Mouse (Mus musculus): ENCODE data around the gene Elmod1. TPM values are rescaled to one million over a fixed set of nuclear protein-coding genes. Genes with fewer than 3 reads are reported as not detected.
"Not testable (repeated sequence)": the region's sequence is repeated elsewhere in the genome, so short reads cannot be mapped to it uniquely, and the experiment has no call there.

The Elmod1 gene
- polyA plus RNA-seq (2015; fragmentation: Nextera tagmentation; extraction: Ambion mirVana), result 0.09 and 0.16 TPM in 2 replicates

- no peak for DNase-seq (ENCODE audit: low spot score)
These were observed at the start of gene Elmod1 for GRCm38 (mm10) chr9:53975122-53975518. TSS of gene Elmod1 (minus strand) at chr9:53975301.

- no peak for DNase-seq (ENCODE audit: low spot score)
These were observed 47.7 kb upstream of the Elmod1 start for GRCm38 (mm10) chr9:54022795-54023194.

GRCm38 (mm10) chr9:53994528-53994927 lies 19.4 kb upstream of the Elmod1 start:
- no peak for DNase-seq (ENCODE audit: low spot score)

- DNase-seq (ENCODE audit: low spot score), result not testable (repeated sequence)
These were observed 17.5 kb upstream of the Elmod1 start for GRCm38 (mm10) chr9:53992567-53992966.

- peak; percentile 27 for DNase-seq (ENCODE audit: low spot score)
These were observed 15.8 kb upstream of the Elmod1 start for GRCm38 (mm10) chr9:53990921-53991320.

GRCm38 (mm10) chr9:53986972-53987371 lies 11.9 kb upstream of the Elmod1 start:
- no peak for DNase-seq (ENCODE audit: low spot score)

GRCm38 (mm10) chr9:53984868-53985267 lies 9.8 kb upstream of the Elmod1 start:
- peak; percentile 7 for DNase-seq (ENCODE audit: low spot score)

GRCm38 (mm10) chr9:53974328-53975121 lies 576 bp downstream of the Elmod1 start:
- DNase-seq (ENCODE audit: low spot score), result no peak

- DNase-seq (ENCODE audit: low spot score), result no peak
These were observed 1.2 kb downstream of the Elmod1 start for GRCm38 (mm10) chr9:53973929-53974327.

- DNase-seq (ENCODE audit: low spot score), result no peak
These were observed 1.9 kb downstream of the Elmod1 start for GRCm38 (mm10) chr9:53973241-53973640.

GRCm38 (mm10) chr9:53972358-53972757 lies 2.7 kb downstream of the Elmod1 start:
- DNase-seq (ENCODE audit: low spot score), result no peak

- no peak for DNase-seq (ENCODE audit: low spot score)
These were observed 7.3 kb downstream of the Elmod1 start for GRCm38 (mm10) chr9:53967610-53968368.

GRCm38 (mm10) chr9:53957021-53957420 lies 18.1 kb downstream of the Elmod1 start:
- DNase-seq (ENCODE audit: low spot score), result no peak

GRCm38 (mm10) chr9:53954853-53955252 lies 20.2 kb downstream of the Elmod1 start:
- DNase-seq (ENCODE audit: low spot score), result no peak

GRCm38 (mm10) chr9:53947463-53947862 lies 27.6 kb downstream of the Elmod1 start:
- no peak for DNase-seq (ENCODE audit: low spot score)

GRCm38 (mm10) chr9:53938555-53938954 lies 36.5 kb downstream of the Elmod1 start:
- DNase-seq (ENCODE audit: low spot score), result no peak

GRCm38 (mm10) chr9:53934179-53934578 lies 40.9 kb downstream of the Elmod1 start:
- DNase-seq (ENCODE audit: low spot score), result no peak

GRCm38 (mm10) chr9:53933375-53933774 lies 41.7 kb downstream of the Elmod1 start:
- DNase-seq (ENCODE audit: low spot score), result no peak

- no peak for DNase-seq (ENCODE audit: low spot score)
These were observed 44.2 kb downstream of the Elmod1 start for GRCm38 (mm10) chr9:53930906-53931305.

- DNase-seq (ENCODE audit: low spot score), result no peak
These were observed 54.0 kb downstream of the Elmod1 start for GRCm38 (mm10) chr9:53921061-53921460.

GRCm38 (mm10) chr9:53915929-53916721 lies 59.0 kb downstream of the Elmod1 start:
- DNase-seq (ENCODE audit: low spot score), result no peak

GRCm38 (mm10) chr9:53910823-53911222 lies 64.3 kb downstream of the Elmod1 start:
- no peak for DNase-seq (ENCODE audit: low spot score)

Data from thymus, postnatal 0 days (tissue).